Mouse (Mus musculus) adrenal gland, postnatal 4 days (tissue): ENCODE results near the gene Atp6v0c. TPM values are rescaled to one million over a fixed set of nuclear protein-coding genes. Genes with fewer than 3 reads are reported as not detected.
A peak's percentile ranks its signal among the peaks of the same experiment; 100 is the strongest.

Source experiments
- DNase-seq, 2 experiments: peaks; one replicate each; pipeline ENCODE4 v3.0.0; 2021 to 2022; ENCODE audit warnings: low spot score in 2 of 2, mixed read lengths in 2 of 2
- total RNA-seq, 2 experiments: library from RNA; stranded (reverse); gene quantifications; 2 replicates each; pipeline ENCODE4 v1.2.3; 2021

Atp6v0c gene
- total RNA-seq, 2 experiments from 2014 or later = 344 to 347 TPM

DNA sequence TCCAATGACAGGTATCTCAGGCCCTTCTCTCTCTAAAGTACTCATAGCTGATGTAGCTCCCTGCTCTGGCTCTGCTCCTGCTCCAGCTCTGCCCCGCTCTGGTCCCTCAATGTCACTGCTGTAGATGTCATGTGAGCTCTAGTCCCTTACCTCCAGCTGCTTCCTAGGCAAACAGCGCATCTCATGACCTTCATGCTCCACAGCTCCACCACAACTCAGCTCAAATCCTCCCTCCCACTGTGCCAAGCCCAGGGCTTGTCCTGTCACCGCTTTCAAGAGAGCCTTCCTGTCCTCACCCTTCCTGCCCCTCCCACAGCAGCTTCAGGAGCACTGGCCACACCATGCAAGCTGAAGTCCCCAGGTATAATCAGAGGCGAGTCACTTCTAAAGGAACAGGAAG is 30.2 kb upstream of the Atp6v0c start:
- no peak for DNase-seq

DNA sequence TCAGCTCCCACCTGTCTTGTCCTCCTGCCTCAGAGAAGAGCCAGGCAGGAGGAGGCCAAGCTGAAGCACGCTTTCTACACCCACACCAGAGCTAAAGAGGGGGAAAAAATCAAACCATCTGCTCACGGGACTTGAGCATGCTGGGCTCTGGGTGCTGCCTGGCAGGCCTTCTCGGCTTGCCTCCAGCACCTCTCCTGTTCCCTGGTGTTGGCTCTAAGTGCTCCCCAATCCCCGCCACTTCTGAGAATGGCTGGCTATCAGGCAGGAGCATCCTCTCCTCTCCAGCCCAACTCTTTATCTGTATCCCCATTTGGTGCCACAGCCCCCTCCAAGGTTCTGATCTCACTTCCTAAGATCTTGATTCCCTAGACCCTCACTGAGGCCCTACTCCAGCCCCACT is 29.8 kb upstream of the Atp6v0c start:
- DNase-seq = no peak

DNA sequence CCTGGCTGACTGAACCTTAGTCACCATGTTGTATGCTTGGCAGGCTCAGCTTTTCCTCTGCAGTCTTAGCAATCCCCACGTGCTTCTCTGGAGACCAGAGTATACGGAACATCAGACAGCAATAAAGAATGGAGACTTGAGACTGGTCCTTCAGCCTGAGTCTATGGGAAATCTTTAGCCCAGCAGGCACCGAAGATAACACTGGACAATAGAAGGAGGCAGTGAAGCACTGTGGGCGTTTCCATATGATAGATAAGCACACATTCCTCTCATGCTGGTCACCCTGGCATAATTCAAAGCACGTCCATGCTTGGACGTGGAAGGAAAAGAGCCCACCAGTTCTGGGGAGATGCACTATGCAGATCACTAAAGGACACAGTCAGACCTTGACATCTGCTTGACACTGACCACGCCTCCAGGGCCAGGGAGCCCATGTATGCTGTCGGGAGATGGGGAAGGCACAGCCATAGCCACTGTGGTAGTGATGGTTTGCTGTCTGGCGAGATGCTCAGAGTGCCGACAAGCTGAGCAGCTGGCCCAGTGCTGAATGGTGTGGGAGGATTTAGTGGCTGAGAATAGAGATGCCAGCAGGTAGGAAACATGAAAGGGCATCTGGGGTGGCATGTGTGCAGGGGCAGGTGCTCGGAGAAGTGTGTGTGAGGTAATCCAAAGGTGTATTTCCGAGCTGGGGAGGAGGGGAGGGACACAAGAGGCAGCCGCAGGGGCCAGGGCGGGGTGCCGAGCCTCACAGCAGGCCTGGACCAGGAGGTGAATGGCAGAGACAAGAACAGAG is 27.7 kb upstream of the Atp6v0c start:
- DNase-seq = no peak

GRCm38 (mm10) chr17:24195349-24195748 is 25.8 kb upstream of the Atp6v0c start:
- no peak for DNase-seq

- no peak for DNase-seq
Measured at GRCm38 (mm10) chr17:24193769-24194168, 24.3 kb upstream of the Atp6v0c start.

DNA sequence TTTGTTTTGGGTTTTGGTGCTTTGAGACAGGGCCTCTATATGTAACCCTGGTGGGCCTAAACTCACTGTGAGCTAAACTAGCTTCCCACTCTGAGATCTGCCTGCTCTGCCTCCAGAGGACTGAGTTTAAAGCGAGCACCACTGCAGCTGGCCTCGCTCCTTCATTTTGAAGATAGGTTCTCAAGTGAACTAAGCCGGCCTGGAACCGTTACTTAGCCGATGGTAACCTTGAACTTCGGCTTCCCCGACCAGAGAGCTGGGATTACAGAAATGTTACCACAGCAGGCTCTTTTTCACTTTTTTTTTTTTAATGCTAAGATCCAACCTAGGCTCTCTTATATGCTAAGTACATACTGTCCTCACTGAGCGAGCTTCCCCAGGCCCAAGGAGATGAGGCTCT is 23.8 kb upstream of the Atp6v0c start:
- DNase-seq = no peak

GRCm38 (mm10) chr17:24192848-24193247 is 23.3 kb upstream of the Atp6v0c start:
- no peak for DNase-seq

- DNase-seq = no peak
Measured at GRCm38 (mm10) chr17:24191481-24191880, 22.0 kb upstream of the Atp6v0c start.

DNA sequence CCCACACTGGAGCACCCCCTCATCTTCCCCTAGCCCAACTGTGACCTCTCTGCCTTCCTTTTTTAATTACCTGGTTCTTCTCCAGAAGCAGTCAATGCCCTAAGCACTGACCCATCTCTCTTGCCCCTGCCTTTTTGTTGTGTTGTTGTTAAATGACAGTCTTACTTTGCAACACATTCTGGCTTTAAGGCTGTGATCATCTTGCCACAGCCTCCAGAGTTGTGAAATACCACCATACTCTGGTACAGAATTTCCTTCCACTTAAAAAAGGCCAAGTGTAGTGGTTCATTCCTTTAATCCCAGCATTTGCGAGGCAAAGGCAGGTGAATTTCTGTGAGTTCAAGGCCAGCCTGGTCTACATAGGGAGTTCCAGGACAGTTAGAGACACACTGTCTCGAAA is 21.4 kb upstream of the Atp6v0c start:
- DNase-seq = no peak

- no peak for DNase-seq
Measured at GRCm38 (mm10) chr17:24174259-24174658, 4.8 kb upstream of the Atp6v0c start.

DNA sequence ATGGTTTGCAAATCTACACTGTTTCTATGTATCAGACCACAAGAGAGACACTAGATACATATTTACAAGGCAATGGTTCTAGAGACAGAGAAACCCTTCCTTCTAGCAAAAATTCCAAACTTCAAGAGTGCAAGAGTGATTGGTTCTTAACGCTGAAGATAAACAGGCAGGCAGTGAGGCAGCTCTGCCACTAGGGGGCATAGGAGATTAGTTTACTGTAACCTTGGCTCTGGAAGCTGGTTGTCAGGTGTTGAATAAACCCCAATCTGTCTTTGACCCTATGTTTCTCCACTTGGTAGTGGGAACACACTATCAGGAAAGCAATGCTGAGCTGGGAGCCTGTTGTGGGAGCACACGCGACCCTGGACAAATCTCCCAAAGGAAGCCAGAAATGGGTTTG is 3.9 kb upstream of the Atp6v0c start:
- peak in 1 of 2 experiments; percentile 44 for DNase-seq

DNA sequence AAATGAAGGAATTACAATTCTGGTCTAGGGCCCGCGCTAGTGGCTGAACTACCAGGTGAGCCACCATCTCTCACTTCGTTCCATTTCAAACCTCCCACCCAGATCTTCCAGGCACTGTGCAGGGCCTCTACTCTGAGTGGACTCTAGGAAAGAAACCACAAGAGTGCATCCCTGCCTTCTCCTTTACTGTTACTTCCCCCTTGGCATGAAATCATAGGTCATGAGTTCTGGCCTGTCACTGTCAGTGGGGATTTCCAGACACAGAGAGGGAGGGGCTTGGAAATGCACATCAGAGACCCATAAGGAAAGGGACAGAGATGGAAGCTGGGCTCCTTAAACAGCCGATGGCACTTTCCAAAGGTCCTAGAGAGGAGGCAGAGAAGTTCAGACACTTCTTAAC is 2.2 kb upstream of the Atp6v0c start:
- DNase-seq = no peak

- no peak for DNase-seq
Measured at GRCm38 (mm10) chr17:24170729-24171128, 1.2 kb upstream of the Atp6v0c start.

DNA sequence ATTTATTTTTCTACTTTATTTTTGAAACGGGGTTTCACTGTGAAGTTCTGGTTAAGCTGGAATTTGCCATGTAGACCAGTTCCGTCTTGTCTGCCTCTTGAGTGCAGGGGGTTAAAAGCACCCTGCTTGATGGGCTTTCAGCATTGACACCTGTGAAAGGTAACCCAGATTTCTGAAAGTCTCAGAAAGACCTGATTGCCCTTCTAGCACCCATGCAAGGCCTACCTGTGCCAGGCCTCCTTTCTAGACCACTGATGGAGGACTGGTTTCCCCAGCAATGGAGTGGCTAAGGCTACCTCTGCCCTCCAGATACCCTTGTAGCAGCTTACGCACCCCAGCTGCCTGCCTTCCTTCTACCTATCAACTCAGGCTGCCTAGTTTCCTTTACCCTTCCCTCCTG is 623 bp upstream of the Atp6v0c start:
- DNase-seq = no peak

DNA sequence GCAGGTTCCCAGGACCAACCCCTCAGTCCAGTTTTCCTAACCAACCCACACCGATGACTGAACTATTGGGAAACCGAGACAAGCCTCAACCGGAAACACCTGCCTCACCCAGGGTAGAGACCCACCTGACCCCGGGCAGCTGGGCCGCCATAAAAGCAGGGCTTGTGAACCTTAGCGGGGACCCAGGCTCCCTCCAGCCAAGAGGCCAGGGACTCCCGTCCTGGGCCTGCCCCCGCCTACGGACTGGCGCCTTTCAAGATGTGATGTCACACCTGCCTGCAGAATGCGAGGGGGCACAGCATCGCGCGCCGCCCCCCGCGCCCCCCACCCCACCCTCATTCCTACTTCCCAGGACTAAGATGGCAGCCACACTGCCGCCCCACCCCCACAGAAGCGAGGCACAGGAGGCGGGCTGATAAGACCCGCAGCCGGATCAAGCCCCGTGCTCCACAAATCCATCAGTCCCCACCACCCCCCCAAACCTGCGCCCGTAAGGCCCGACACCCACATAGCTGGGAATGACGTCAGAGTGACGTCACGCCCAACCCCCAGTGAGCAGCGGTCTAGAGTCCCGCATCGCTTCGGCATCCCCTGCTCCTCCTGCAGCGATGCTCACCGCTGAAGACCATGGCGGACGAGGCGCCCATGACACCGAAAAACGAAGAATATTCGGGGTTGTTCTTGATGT is 768 bp downstream of the Atp6v0c start:
- peak; percentile 27 to 35 for DNase-seq

GRCm38 (mm10) chr17:24167891-24168505 is 1.5 kb downstream of the Atp6v0c start:
- DNase-seq = no peak

DNA sequence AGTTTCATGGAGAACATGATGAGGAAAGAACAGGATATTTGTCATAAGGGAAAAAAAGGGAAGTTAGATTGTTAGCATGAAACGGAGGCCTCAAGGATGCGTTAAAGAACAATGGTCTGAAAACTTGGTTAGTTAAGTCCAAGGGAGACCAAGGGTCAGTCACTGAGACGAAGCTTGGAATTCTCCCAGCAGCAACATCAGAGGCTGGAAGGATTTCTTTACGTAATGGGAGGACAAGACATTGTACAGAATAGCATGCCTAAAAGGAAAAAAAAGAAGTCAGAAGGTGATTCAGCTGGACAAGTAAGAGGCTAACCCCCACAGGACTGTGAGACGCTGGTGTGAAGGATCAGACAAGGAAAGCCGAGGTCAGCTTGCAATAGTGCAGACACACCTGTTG is 2.4 kb downstream of the Atp6v0c start:
- no peak for DNase-seq

DNA sequence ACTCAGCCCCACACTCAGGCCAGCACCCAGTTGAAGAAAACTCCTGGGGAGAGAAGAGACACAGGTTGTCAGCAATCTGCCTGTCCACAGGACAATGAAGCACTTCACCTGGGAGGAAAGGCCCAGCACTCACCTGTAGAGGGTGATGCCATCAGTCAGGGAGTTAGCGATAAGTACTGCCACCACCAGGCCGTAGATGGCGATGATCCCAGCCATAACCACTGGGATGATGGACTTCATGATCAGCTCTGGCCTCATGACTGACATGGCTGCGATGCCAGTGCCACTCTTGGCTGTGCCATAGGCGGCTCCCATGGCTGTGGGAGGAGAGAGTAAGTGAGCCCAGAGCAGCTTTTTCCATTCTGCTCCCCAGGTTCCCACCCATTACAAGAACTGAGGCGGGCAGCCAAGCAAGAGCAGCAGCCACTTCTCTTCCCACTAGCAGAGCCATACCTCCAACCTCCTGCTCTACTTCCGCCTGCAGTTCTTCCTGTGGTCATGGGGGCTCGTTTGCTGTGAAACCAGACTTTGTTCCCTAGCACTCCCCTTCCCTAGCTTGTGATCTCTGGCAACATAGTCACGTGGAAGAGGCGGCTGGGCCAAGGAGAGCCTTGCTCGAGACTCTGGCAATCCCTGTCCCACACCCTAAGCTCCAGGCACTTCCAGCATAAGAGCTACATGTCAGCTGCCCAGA is 4.8 kb downstream of the Atp6v0c start:
- DNase-seq = no peak

DNA sequence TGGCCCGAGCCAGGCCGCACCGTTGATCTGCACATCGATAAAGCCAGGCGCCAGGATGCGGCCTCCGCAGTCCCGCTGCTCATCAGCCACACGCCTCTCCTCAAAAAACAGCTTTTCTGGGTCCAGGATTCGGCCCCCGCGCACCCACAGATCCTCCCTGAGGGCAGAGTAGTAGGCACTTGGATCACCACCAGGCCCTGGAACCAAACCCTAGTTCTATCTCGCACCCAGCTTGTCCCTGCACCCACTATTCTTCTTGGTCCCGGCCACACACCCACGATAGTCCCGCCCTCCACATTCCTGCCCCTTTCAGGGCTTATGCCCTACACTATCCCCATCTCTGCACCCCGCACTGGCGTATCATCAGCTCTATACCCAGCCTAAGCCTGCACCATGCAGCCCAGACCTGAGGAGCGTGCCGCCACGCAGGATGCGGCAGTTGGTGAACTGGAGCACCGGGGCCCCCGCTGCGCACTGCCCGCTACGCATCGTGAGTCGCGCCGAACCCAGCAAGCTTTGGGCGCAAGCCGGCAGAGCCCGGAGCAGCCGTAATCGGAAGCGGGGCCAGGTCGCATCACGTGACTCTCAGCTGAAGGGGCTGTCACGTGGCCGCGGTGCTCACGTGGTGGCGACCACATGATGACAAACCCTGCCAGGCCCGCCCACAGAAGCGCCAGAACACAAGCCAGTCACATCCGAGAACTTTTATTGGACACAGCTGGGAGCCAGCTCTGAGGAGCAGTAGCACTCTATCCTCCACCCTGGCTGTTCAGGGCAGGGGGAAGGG is 6.1 kb downstream of the Atp6v0c start, which contains the start of gene Amdhd2:
Gene Amdhd2 (minus strand): TSS at position 591 of the 787 bp plus-strand sequence.
- peak; percentile 89 to 97 for DNase-seq

DNA sequence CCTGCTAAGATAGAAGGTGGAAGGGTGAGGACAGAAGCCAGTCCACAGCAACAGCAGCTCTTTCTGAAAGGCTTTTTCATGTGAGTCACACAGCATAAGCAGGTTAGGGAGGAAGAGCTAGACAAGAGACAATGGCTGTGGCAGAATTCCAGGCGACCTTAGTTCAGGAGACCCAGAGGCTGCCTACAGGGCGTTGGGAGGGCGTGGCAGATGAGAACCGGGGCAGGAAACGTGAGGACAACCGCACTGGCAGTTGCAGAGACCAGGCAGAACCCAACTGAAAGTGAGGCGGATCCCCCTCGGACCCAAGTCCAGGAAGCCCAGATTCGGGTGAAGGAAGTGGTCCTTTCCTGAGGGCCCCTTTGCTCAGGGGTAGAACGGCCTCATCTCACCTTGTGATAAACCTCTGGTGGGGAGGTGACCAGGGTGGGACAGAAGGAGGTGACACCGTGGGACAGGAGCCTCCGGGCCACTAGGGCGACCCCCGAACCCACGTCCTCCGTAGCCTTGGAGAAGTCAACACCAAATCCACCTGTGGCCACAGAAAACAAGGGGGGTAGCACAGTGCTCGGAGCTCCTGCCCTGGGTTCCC is 6.8 kb downstream of the Atp6v0c start:
- no peak for DNase-seq
